In the genomic region with DNA sequence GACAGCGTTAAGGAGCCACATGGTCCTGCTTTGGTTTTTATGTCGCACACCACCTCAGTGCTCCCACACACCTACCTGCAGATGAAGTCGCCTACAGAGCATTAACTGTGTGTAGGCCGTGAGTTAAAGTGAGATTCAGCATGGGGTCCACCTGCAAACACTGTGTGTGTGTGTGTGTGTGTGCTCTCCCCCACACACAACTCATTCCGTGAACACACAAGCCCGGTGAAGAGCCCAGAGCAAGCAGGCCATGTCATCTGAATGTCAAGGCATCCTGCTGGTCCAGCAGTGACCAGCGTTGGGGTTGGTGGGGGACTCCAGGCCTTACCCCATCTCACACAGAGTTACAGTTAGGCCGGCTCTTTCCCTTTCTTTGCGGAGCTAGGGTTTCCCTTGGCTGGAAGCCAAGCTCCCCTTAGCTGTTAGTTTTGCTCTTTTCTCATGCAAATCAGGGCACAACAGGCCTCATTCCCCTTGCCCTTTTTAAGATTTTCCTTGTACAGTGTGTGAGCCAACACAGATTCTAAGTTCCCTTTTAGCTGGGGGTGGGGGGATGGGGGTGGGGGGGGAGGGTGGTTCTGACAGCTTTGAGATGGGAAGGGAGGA, we compare ENCODE assay signal across 8 mouse cellular contexts.
A peak's percentile ranks its signal among the peaks of the same experiment; 100 is the strongest.
DNase-seq lines count a peak whose midpoint lies in the region; ATAC-seq lines count a peak whose summit lies in the region.

No protein-coding gene starts in this region.

- 3% methylated on average over 9 of the region's 9 CpGs for WGBS in forebrain, embryonic 13.5 days
- 12% methylated on average over 9 of the region's 9 CpGs for WGBS in midbrain, embryonic 11.5 days

- peak overlapping the region; percentile 92 for H3K27ac ChIP-seq in forebrain, embryonic 13.5 days
- peak overlapping the region; percentile 26; the same call in 1 of the 2 replicates for H3K27ac ChIP-seq in midbrain, embryonic 11.5 days (ENCODE audit: low read depth, low read length)

- no peaks in the 10 kb centered on the region for H3K9me3 ChIP-seq in forebrain, embryonic 13.5 days (replicated peaks)
- no peaks in the 10 kb centered on the region for H3K9me3 ChIP-seq in midbrain, embryonic 11.5 days (ENCODE audit: control insufficient read depth, low read length)

- H3K4me3 ChIP-seq in forebrain, embryonic 13.5 days, result no peak overlapping the region; the same call in 1 of the 2 replicates
- no peak overlapping the region for H3K4me3 ChIP-seq in midbrain, embryonic 11.5 days (ENCODE audit: low read depth, low read length)

- H3K36me3 ChIP-seq in forebrain, embryonic 13.5 days (ENCODE audit: poor library complexity, severe bottlenecking), result no peaks in the 10 kb centered on the region
- no peaks in the 10 kb centered on the region for H3K36me3 ChIP-seq in midbrain, embryonic 11.5 days (ENCODE audit: control insufficient read depth, insufficient read depth, low read length)

- DNase-seq in kidney, postnatal 14 days, result peak; percentile 41
- DNase-seq in kidney, adult 9 months, result no peak
- peak; percentile 70 for DNase-seq in WW6 (ENCODE audit: low read depth, low spot score)
- DNase-seq in midbrain, embryonic 11.5 days (ENCODE audit: low spot score, missing footprints), result no peak
- no peak for DNase-seq in cerebellum, adult 8-10 months
- DNase-seq in heart, adult 18-20 months, result no peak
- no peak for DNase-seq in ovary, postnatal 14 days (ENCODE audit: low spot score)

- peak; percentile 90 for ATAC-seq in forebrain, embryonic 13.5 days
- ATAC-seq in midbrain, embryonic 11.5 days (ENCODE audit: low FRiP score), result peak; percentile 71

- H3K4me2 ChIP-seq in forebrain, embryonic 13.5 days, result peak overlapping the region; percentile 44
- H3K4me2 ChIP-seq in midbrain, embryonic 11.5 days, result peak overlapping the region; percentile 35; the same call in 1 of the 2 replicates

- H3K27me3 ChIP-seq in forebrain, embryonic 13.5 days, result no peaks in the 10 kb centered on the region
- no peaks in the 10 kb centered on the region for H3K27me3 ChIP-seq in midbrain, embryonic 11.5 days (ENCODE audit: control insufficient read depth, insufficient read depth, low read length)

- peak overlapping the region; percentile 45 for H3K9ac ChIP-seq in forebrain, embryonic 13.5 days
- H3K9ac ChIP-seq in midbrain, embryonic 11.5 days (ENCODE audit: low read length), result 0 out of 2 replicates have a peak overlapping the region, but pooled peaks have one; percentile 30

- peaks cover 57% of the 10 kb centered on the region for H3K4me1 ChIP-seq in forebrain, embryonic 13.5 days
- H3K4me1 ChIP-seq in midbrain, embryonic 11.5 days (ENCODE audit: control insufficient read depth, insufficient read depth, low read length), result peaks cover 31% of the 10 kb centered on the region

Comparison
In these comparisons a context has a peak if more than half of its experiments do, and no peak if none do; other contexts are left out.
1. DNase-seq: peak in kidney, postnatal 14 days (single experiment) and WW6 (single experiment); none in kidney, adult 9 months (single experiment), midbrain, embryonic 11.5 days (single experiment), cerebellum, adult 8-10 months (single experiment), heart, adult 18-20 months (0 of 2) and ovary, postnatal 14 days (single experiment).